Mouse (Mus musculus): ENCODE measurements around the gene Cdkl4. TPM values are rescaled to one million over a fixed set of nuclear protein-coding genes. Genes with fewer than 3 reads are reported as not detected.
"Not testable (repeated sequence)": the region's sequence is repeated elsewhere in the genome, so short reads cannot be mapped to it uniquely, and the experiment has no call there.

Cdkl4 gene
- total RNA-seq (2015) (0.32 and 2.2 TPM in 2 replicates), total RNA-seq (2017) (0.40 and 0.65 TPM in 2 replicates)

DNA sequence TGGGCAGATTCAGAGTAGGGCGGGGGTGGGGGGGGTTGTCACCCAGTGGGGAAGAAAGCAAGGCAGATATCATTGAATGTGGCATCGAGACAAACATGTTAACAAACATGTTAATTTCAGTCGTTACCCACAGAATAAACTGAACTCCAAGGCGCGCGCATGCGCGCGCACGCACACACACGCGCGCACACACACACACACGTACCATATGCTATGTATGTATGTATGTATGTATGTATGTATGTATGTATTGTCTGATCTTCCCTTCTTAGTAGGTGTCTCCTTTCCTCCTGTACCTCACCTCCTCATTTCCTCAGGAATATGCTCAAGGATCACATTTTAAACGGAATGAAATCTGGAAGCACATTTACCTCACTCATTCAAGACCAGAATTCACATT, at the start of gene Cdkl4:
Cdkl4 (minus strand) TSS at position 175 of the 400 bp plus-strand sequence.
- no peak for ATAC-seq (ENCODE audit: poor library complexity, severe bottlenecking)

DNA sequence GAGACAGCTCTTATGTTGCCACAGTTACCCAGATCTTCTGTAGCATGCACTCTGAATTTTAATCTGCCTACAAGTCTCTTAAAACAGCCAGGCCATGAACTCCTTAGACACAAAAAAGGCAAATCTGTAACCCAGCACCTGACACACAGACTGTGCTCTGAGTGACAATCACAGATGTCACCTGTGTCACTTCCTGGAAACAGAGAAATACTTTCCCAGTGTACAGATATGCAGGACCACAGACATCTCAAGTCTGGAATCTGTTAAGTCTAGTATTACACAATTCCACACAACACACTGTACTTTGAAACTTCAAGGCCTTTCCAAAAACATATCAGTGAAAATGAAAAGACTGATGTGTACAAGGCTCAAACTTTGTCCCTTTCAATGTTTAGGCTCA, 47.4 kb upstream of the Cdkl4 start:
- no peak for ATAC-seq (ENCODE audit: poor library complexity, severe bottlenecking)

DNA sequence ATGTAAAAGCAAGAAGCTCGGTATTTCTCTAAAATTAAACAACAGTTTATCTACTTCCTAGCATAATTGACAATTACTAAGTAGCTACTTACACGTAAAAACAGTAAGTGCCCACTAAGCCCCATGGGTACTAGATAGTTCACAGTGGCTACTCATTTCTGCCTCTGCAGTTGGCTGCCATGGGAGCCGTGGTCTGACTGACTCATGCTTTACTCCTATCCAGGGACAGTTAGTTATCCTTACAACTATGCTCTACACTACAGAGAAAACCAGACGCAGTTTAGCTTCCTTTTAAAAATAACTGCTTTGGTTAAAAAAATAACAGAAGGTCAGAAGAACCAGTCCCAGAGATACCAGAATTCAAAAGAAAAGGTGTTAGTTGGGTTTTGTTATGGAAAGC, 44.1 kb upstream of the Cdkl4 start:
- ATAC-seq (ENCODE audit: poor library complexity, severe bottlenecking) = no peak

DNA sequence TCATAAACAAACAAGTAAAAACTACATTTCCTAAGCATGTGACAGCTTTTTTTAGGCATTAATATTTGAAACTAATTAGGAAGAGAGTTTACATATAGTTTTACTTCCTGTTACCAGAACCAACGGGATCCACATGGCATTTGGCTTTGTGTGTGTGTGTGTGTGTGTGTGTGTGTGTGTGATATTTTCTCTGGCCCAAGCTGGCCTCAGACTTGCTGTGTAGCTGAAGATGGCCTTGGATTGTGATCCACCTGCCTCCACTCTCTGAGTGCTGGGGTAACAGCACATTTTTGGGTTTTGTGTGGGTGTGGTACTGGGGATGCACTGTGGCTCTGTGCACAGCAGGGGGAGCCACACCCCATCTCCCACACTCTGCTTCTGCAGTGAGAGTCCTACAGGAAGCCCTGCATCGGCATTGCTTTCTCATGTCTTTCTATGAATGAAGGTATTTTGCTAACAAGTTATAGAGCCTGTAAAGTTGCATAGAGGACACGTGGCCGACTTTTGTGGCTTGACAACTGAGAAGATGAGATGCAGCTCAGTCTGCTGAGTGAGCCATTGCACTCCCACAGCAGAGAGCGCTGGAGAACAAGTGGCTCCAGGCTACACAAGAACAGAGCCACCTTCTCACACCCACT, 43.3 kb upstream of the Cdkl4 start:
- ATAC-seq (ENCODE audit: poor library complexity, severe bottlenecking) = peak; percentile 98

DNA sequence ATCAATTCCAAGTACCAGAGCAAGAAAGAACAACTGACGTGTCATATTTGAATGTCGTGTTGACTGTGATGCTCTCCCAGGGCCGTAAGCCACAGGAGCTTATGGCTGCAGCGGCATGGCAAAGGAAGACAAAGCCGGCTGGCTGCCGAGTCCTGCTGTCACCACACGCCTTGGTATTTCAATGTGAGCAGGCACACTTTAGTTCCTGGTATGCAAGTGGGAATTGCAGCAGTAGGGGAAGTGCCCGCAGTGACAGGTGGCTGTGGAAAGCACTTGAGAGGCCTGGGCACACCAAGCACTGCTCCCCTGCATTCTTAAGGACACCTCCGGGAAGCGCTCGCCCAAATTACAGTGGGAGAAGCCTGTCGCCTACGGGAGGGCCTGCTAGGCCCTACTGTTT, 41.9 kb upstream of the Cdkl4 start:
- ATAC-seq (ENCODE audit: poor library complexity, severe bottlenecking) = no peak

DNA sequence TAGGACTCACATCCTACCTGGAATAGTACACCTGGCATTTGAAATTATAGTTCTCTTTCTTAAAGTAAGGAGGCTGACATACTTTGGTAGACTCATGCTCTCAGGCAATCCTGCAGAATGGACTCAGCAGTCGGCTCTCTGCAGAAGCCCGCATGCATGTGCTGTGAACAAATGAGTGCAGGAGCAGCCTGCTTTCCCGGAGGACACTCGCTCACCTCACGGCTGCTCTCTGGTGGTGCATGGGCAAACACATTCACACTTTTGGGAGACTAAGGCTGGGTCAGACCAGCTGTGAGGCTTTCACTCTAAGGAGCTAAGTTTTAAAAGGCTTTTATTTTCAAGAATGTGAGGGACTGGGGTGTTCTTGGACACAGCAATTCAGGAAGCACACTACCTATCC, 41.3 kb upstream of the Cdkl4 start:
- no peak for ATAC-seq (ENCODE audit: poor library complexity, severe bottlenecking)

DNA sequence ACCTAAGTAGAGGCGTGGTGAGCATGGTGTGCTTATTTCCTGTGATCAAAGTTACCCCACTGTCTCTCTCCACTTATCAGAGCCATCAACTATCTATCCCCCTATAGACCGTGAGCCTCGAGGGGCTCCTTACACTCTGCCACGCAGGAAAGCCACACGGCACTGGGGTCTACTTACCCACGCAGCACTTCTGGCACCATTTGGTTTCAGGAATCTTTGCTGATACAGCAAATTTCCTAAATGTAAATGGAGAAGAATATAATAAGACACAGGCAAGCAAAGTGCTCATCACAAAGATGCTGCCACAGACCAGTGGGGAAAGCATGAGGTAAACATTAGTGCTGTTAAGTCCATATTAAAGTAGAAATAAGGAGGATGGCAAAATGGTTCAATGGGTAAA, 26.2 kb upstream of the Cdkl4 start:
- ATAC-seq (ENCODE audit: poor library complexity, severe bottlenecking) = no peak

DNA sequence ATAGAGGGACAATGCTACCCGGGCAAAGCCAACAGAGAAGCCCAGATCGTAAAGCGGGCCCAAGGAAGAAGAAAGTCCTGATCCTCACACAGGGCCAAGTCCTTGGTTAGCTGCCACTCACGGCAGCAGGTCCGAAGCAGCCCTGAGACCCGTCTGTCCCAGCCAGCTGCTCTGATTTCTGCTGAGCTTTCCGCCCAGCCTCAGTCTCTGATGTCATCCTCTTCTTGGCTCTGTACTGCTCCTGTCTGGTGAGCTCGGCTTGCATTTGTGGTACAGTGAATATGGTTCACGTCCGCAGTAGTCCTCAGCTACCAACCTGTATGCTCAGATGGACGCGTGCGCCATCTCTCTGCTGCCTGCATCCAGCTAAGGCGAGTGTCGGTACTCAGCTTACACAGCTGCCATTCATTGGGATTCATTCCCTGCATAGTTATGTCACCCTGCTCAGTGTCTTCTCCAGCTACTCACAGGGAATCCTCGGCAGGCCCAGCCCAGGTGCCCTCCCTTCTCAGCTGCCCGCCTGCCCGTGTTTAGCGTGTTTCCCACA, 25.5 kb upstream of the Cdkl4 start:
- ATAC-seq (ENCODE audit: poor library complexity, severe bottlenecking) = no peak

DNA sequence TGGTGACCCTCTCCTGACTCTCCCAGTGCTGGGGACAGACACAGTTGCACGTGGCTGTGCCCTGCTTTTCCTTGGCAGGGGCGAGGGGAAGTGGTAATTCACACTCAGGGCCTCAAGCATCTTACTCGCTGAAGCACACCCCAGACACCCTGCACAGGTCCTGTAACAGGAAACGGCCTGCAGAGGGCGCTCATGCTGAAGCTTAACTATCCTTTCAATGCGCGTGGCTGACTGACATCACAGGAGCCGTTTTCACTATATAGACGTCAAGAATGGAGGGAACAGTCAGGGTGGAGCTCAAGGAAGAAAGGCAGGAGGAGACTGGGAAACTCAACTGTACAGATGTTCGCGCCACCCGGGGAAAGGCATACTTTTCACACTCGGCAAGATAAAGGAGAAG, 23.8 kb upstream of the Cdkl4 start:
- no peak; the same call in 1 of the 2 replicates for ATAC-seq (ENCODE audit: poor library complexity, severe bottlenecking)

DNA sequence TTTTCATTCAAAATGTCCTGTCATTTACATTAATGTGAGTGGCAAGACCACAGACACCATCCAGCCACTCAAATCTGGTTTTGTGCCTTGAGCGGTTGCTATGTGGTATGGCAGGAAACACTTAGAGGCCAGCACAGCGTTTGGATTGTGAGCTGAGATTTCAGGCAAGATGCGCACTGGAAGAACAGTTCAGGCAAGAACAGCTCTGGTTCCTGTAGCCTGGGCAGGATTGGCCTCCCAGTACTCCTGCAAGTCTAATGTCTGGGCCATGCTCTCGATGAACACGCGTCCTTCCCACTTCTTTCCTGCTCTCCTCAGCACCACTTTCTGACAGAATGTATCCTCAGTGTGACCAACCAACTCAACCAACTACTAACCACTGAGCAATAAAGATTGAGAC, 5.4 kb upstream of the Cdkl4 start:
- no peak for ATAC-seq (ENCODE audit: poor library complexity, severe bottlenecking)

DNA sequence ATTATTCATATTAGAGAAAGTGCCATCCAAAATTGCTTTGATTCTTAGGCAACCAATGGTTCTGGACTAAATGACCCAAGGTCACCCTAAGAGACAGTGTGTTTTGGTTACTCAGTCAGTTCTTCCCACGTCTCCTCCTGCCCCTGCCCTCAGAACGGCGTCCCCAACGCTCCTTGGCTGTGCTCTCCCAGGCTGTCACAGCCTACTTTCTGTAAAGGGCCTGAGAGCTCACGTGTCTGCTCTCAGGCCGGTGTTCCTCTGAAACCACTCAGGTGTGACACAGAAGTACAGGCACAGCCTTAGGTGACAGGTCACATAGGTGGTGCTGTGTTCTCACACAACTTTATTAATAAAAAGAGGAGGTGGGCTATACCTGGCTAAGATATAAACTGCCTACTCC, 2.3 kb upstream of the Cdkl4 start:
- ATAC-seq (ENCODE audit: poor library complexity, severe bottlenecking) = no peak

DNA sequence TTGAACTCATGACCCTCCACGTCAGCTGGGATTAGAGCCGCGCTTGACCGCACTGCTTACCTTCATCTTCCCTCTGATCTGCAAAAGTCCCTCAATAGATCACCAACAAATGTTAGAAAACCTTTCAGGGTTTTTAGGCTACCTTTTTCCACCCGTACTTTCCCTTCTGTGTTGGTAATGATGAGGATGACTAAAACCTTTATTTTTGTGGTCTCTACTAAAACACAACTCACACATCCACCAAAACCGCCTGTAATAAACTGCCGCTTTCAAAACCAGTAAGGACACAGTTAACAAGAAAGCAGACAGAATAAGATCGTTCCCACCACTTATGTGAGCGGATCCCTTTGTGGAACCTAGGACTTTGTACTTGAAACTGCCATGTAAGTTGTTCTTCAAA, 1.5 kb upstream of the Cdkl4 start:
- ATAC-seq (ENCODE audit: poor library complexity, severe bottlenecking) = no peak

DNA sequence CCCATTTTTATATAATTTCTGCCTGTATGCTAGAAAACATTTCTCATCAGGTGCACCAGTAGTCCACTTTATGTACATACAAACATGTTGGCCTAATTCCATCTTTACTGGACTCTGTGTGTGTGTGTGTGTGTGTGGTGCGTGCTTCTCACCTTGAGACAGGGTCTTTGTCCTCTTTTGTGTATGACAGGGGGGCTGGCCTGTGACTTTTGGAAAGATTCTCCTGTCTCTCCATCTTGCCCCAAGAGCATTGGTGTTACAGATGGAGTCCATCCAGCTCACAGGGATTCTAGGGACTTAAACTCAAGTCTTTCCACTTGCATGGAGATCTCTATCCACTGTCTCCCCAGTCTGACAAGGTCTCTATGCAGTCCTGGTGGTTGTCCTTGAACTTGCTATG, 428 bp upstream of the Cdkl4 start:
- ATAC-seq (ENCODE audit: poor library complexity, severe bottlenecking) = no peak

DNA sequence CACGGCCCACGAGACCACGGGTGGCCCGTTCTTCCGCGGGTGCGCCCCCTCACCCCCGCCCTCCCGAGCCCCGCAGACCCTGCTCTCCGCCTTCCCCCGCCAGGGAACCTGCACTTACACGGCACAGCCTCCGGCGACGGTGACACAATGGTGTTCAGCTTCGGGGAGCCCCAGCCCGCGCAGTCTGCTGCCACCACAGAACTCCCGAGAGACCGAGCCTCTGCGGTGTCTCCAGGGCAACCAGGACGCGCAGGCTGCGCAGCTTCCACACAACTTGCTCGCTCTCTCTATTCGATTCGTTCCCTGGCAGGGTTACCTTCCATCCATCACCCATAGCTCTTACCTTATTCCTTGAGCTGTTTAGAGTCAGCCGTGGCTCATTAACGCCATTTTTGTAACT, 399 bp downstream of the Cdkl4 start:
- peak; percentile 71 for ATAC-seq (ENCODE audit: poor library complexity, severe bottlenecking)

DNA sequence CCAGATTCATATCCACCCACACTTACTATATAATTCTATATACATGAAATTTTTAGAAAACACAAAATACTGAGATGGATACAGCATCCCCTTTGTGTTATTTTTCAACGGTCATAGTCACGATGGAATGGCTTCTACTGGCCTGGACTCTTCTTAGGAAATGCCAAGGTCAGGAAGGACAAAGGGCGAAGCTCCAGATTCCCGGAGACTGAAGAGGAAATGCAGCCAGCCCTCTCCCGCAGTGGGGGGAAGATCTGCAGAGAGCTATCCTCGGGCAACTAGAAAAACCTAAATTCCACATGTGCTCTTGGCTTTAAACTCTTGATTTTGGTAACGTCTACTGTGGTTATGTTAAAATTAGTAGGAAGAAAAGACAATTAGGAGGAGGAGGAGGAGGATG, 2.6 kb downstream of the Cdkl4 start:
- ATAC-seq (ENCODE audit: poor library complexity, severe bottlenecking) = no peak

DNA sequence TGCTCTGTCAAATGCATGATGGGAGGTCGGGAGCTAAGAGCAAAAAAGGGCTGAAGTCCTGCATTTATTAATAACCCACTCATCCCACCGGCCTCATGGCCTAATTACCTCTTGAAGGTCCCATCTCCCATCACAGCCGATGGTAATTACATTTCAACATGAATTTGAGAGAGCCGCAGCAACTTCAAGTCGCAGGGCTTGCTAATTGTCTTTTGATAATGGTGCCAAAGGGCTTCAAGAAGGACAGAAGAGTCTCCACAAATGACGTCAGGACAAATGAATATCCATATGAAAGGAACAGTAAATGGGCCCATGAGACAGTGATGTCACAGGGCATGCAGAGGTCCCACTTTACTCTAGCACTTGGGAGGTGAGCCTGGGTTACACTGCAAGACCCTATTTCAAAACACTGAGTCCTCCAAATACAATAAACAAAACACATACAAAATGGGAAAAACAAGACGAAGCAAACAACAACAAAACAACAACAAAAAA, 3.1 kb downstream of the Cdkl4 start:
- ATAC-seq (ENCODE audit: poor library complexity, severe bottlenecking) = no peak

DNA sequence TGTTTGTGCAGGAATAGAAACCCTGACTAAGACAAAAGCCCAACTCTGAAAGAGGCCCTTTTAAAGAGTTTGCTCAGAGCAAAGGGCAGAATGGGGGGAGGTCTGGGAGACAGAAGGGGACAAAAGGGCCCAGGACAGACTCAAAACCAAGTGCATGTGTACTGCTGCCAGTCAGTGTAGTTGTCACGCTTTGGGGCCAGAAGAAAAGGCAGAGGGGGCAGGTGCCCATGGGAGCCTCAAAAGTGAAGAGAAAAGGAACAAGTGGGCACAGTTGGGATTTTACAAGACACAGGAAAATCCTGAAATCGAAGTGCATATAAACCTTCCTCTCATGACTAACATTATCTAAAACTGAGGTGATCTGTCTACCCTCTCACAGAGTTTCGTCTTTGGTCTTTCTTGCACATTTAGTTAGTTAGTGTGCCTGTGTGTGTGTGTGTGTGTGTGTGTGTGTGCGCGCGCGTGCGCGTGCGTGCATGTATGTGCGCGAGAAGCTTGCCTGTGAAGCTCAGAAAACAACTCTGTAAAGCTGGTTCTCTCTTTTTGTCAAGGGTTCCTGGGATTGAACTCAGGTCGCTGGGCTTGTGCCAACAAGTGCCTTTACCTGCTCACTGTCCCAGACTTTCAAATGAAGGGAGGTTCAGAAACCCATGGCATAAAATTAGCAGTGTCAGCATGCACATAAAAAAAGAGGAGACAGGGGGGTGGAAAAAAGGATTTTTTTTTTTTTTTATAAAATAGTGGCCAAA, 5.3 kb downstream of the Cdkl4 start:
- ATAC-seq (ENCODE audit: poor library complexity, severe bottlenecking) = no peak

DNA sequence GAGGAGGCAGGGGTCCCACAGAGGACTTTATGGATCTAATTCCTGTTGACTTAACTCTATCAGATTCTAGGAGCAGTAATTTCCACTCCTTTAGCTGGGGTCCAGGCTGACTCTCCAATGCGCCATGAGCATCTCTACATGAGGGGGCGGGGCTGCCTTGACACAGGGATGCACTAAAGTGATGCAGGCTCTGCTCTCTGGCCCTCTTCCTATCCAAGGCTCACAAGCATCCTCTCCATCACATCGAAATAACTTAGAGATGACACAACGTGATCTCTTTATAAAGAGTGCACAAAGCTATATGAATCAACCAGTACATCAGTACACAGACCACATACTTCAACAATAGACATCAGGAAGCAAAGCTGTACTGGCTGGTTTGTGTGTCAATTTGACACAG, 6.2 kb downstream of the Cdkl4 start:
- peak; percentile 25 for ATAC-seq (ENCODE audit: poor library complexity, severe bottlenecking)

DNA sequence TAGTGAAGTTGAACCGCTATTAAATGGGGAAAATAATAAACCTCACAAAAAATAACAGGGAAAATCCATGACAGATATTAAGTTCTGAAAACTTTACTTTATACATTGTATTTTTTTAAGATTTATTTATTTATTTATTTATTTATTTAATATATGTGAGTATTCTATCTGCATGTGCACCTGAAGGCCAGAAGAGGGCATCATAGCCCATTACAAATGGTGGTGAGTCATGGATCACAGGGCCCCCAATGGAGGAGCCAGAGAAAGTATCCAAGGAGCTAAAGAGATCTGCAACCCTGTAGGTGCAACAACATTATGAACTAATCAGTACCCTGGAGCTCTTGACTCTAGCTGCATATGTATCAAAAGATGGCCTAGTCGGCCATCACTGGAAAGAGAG, 7.9 kb downstream of the Cdkl4 start:
- ATAC-seq (ENCODE audit: poor library complexity, severe bottlenecking) = not testable (repeated sequence)

DNA sequence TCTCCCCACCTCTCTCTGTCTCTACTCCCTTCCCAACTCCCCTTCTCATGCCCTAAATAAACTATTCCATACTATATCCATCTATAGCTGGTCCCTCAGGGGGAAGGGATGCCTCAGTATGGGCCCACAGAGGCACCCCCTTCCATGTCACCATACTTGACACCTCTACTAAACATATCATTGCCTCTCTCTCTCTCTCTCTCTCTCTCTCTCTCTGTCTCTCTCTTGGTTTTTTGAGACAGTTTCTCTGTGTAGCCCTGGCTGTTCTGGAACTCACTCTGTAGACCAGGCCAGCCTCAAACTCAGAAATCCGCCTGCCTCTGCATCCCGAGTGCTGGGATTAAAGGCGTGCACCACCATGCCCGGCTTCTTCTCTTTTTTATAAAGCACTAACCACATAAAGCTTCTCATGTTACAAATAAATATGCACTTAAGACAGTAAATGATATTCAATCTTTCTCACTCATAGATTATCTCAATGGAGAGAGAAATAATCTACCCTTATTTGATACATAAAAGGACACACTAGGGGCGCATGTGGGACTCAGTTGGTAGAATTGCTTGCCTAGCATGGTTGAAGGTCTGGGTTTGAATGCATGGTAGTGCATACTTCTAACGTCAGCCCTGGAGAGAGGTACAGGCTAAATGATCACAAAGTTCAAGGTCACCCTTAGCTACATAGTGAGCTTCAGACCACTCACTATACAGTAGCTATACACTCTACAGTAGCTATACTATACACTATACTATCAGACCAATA, 8.6 kb downstream of the Cdkl4 start:
- no peak for ATAC-seq (ENCODE audit: poor library complexity, severe bottlenecking)

DNA sequence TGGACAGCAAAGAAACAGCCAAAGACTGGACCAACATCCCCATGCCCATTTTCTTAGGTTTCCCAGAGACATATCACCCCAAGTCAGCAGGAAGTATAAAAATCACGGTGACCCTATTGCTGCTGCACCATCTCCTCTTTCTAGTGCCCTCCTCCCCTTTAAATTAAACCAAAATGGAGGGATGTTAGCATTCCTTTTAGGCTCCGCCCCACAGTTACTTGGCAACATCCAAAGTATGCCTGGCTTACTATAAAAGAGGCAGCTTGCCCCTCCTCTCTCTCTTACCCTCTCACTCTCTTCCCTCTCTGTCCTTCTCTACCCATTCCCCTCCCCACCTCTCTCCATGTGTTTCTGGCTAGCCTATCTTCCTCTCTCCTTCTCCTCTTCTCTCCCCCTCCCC, 9.2 kb downstream of the Cdkl4 start:
- no peak for ATAC-seq (ENCODE audit: poor library complexity, severe bottlenecking)

DNA sequence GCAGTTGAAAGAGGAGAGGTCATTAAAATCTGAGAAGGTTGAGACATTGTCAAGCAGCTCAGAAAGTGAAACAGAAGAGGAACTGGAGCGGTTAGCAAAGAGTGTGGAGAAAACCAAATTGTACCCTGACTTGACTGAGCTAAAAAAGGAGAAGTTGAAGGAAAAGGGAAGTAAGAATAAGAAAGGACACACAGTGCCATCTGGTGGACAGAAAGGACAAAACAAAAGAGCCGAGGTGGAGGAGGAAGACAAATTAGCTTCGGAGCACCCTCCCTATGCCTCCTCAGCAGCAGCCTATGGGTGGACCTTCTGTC, 13.0 kb downstream of the Cdkl4 start:
- ATAC-seq (ENCODE audit: poor library complexity, severe bottlenecking) = peak; percentile 69

Measured in megakaryocyte, adult 5-6 weeks (primary cell).